Mouse (Mus musculus): ENCODE measurements around the gene Vmn1r33.
"Not testable (repeated sequence)": the region's sequence is repeated elsewhere in the genome, so short reads cannot be mapped to it uniquely, and the experiment has no call there.

The Vmn1r33 gene

GRCm38 (mm10) chr6:66618182-66618581 is at the start of gene Vmn1r33:
Gene Vmn1r33 (minus strand): TSS chr6:66618282.
- DNase-seq (ENCODE audit: inconsistent age in 2 of 2, low spot score in 1 of 2), result not testable (repeated sequence)

DNA sequence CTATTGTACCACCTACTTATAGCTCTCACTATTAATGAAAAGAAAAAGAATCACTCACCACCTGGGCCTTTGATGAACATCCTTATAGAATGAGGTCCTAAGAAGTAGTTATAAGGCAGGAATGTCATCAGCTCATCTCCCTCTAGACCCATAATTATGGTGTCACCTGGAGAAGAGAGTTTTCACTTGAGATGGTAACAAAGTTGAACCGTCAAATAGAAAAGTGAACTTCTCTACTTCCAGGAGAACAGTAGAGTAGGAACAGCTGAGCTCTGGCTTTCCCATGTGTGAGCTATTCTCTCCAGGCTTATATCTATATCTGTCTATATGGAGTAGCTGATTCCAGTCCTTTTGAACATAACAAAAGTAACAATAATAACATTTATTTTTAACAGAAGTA is 25.7 kb upstream of the Vmn1r33 start, which contains the start of gene Vmn1r34:
Vmn1r34 (minus strand) TSS at position 101 of the 400 bp plus-strand sequence.
- no peak for DNase-seq (ENCODE audit: inconsistent age in 2 of 2, low spot score in 1 of 2)

- no peak for DNase-seq (ENCODE audit: inconsistent age in 2 of 2, low spot score in 1 of 2)
Observed at GRCm38 (mm10) chr6:66595804-66596203, 22.3 kb downstream of the Vmn1r33 start.

All from adrenal gland, adult (tissue).